Mouse (Mus musculus) brain, embryonic 14.5 days (tissue): ENCODE measurements around the gene Kdr.

Experiments used
- CTCF ChIP-seq: fragments of 200-500 bp; IDR thresholded peaks from 2 replicates; pipeline ENCODE4 v1.5.1; 2012; ENCODE audit warnings: inconsistent platforms, mild to moderate bottlenecking, moderate library complexity, borderline replicate concordance; ENCODE audit not compliant: insufficient read depth, insufficient read length; ENCODE audit errors: extremely low read depth
- POLR2A ChIP-seq: fragments of 200-500 bp; IDR thresholded peaks from 2 replicates; pipeline ENCODE4 v1.6.1; 2012; ENCODE audit warnings: mild to moderate bottlenecking, inconsistent platforms, borderline replicate concordance; ENCODE audit not compliant: poor library complexity, insufficient read depth, insufficient read length, severe bottlenecking; ENCODE audit errors: extremely low read depth

DNA sequence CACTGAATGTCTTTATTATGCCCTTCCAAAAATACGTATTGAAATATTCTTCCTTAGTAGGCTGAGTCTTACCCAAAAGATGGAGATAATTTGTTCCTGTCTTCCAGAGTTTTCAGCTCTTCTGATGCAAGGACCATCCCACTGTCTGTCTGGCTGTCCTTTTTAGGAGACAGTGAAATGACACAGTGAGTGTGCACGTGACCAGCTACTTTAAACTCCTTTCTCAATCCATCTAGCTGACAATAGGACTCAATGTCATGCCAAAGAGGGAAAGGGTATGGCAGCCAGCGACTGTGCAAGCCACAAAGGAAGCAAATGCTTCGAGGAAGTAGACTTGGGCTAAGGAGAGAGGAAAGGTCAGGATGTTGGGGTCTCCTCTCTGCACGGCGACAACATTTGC lies 42.0 kb downstream of the Kdr start:
- TF ChIP-seq CTCF, result no peak
- TF ChIP-seq POLR2A, result no peak
